Mouse (Mus musculus) gastrocnemius, adult 2 months (tissue): ENCODE results near the gene S100a14. TPM values are rescaled to one million over a fixed set of nuclear protein-coding genes. Genes with fewer than 3 reads are reported as not detected.

ENCODE experiments used
- DNase-seq: peaks from one replicate; pipeline ENCODE4 v3.0.0; 2022
- H3K27ac ChIP-seq: fragments of 200-600 bp; 2 replicates; pipeline ENCODE4 v1.8.1; 2022; ENCODE audit warnings: mild to moderate bottlenecking
- H3K4me3 ChIP-seq: fragments of 200-600 bp; 2 replicates; pipeline ENCODE4 v1.8.1; 2022; ENCODE audit warnings: mild to moderate bottlenecking, moderate library complexity
- CTCF ChIP-seq: fragments of 200-600 bp; IDR thresholded peaks from 2 replicates; pipeline ENCODE4 v1.8.1; 2022; ENCODE audit warnings: antibody characterized with exemption, mild to moderate bottlenecking, moderate library complexity
- intact Hi-C: fragments of 180-260 bp; cut with DNase I; formaldehyde crosslinking; loops from one replicate; pipeline ENCODE4 v1.15.1; 2025
- long read RNA-seq, 2 experiments: library from polyadenylated mRNA; stranded (forward); transcript quantifications; one replicate each; pipeline ENCODE4 v2.0.0; 2021
- total RNA-seq, 2 experiments: library from RNA; stranded (reverse); gene quantifications; 2 replicates each; pipeline ENCODE4 v1.2.3; 2021

The S100a14 gene
- under 1 TPM in 1 of 2 experiments, not detected in 1; 0.36 TPM for total RNA-seq
- long read RNA-seq, experiment 1 = 0 reads
- long read RNA-seq, experiment 2 = 0 reads

- peak; percentile 56 for DNase-seq
- intact Hi-C loops = loop anchor here (5.0 to 10.0 kb wide), 2 partner anchors 58 to 91 kb away; no protein-coding TSS in a partner anchor
- no peak for TF ChIP-seq CTCF
- no peak within 1 kb of the TSS for H3K4me3 ChIP-seq
- peak within 1 kb of the TSS; percentile 66 for H3K27ac ChIP-seq
Measured at GRCm38 (mm10) chr3:90526580-90526979, at the start of gene S100a14. S100a14 (plus strand) TSS chr3:90526856.

GRCm38 (mm10) chr3:90486998-90487397 is 39.7 kb upstream of the S100a14 start:
- intact Hi-C loops = no loop called here
- DNase-seq = no peak
- Histone ChIP-seq H3K4me3 (no peak overlapping the region), H3K27ac (no peak overlapping the region)
- TF ChIP-seq CTCF = no peak

- intact Hi-C loops = no loop called here
- no peak for TF ChIP-seq CTCF
- Histone ChIP-seq H3K27ac (no peak overlapping the region), H3K4me3 (no peak overlapping the region)
- no peak for DNase-seq
Measured at GRCm38 (mm10) chr3:90488576-90488975, 38.1 kb upstream of the S100a14 start.

GRCm38 (mm10) chr3:90490696-90491256 is 35.9 kb upstream of the S100a14 start, which contains the start of gene Snapin:
Snapin (minus strand) TSS chr3:90491033.
- DNase-seq = peak; percentile 97
- peak; percentile 86 for TF ChIP-seq CTCF
- intact Hi-C loops = loop anchor here (2.0 kb wide), 1 partner anchor 18 kb away; the partner anchor contains the start of gene Chtop
- H3K4me3 ChIP-seq = peak within 1 kb of the TSS; percentile 91
- peak within 1 kb of the TSS; percentile 97 for H3K27ac ChIP-seq

GRCm38 (mm10) chr3:90491350-90491749 is 35.3 kb upstream of the S100a14 start:
- intact Hi-C loops = loop anchor here (2.0 kb wide), 1 partner anchor 17 kb away; the partner anchor contains the start of gene Chtop
- TF ChIP-seq CTCF = peak; percentile 28

GRCm38 (mm10) chr3:90493831-90494540 is 32.7 kb upstream of the S100a14 start:
- TF ChIP-seq CTCF = no peak
- Histone ChIP-seq H3K27ac (no peak overlapping the region), H3K4me3 (no peak overlapping the region)
- intact Hi-C loops = no loop called here
- DNase-seq = no peak

More at GRCm38 (mm10) chr3:90491350-90491749, 35.3 kb upstream of the S100a14 start:
- no peak for DNase-seq
- Histone ChIP-seq H3K4me3 (peak overlapping the region; percentile 91; the same call in 1 of the 2 replicates), H3K27ac (peak overlapping the region; percentile 97; the same call in 1 of the 2 replicates)

GRCm38 (mm10) chr3:90495850-90496525 is 30.7 kb upstream of the S100a14 start:
- Histone ChIP-seq H3K4me3 (no peak overlapping the region), H3K27ac (no peak overlapping the region)
- TF ChIP-seq CTCF = no peak
- intact Hi-C loops = no loop called here
- no peak for DNase-seq

- DNase-seq = no peak
- no peak overlapping the region for H3K27ac ChIP-seq
- intact Hi-C loops = no loop called here
- no peak overlapping the region for H3K4me3 ChIP-seq
- TF ChIP-seq CTCF = no peak
Measured at GRCm38 (mm10) chr3:90497597-90497996, 29.1 kb upstream of the S100a14 start.

GRCm38 (mm10) chr3:90503444-90503843 is 23.2 kb upstream of the S100a14 start:
- Histone ChIP-seq H3K4me3 (no peak overlapping the region), H3K27ac (no peak overlapping the region)
- intact Hi-C loops = no loop called here
- TF ChIP-seq CTCF = no peak
- no peak for DNase-seq

- Histone ChIP-seq H3K27ac (peak overlapping the region; percentile 50), H3K4me3 (0 out of 2 replicates have a peak overlapping the region, but pooled peaks have one; percentile 16)
- no peak for TF ChIP-seq CTCF
- intact Hi-C loops = no loop called here
- no peak for DNase-seq
Measured at GRCm38 (mm10) chr3:90505216-90505615, 21.4 kb upstream of the S100a14 start.

GRCm38 (mm10) chr3:90506362-90506761 is 20.3 kb upstream of the S100a14 start:
- DNase-seq = no peak
- TF ChIP-seq CTCF = no peak
- Histone ChIP-seq H3K27ac (peak overlapping the region; percentile 20; the same call in 1 of the 2 replicates), H3K4me3 (0 out of 2 replicates have a peak overlapping the region, but pooled peaks have one; percentile 10)
- intact Hi-C loops = no loop called here

GRCm38 (mm10) chr3:90508287-90508949 is 18.2 kb upstream of the S100a14 start:
- peak overlapping the region; percentile 87 for H3K4me3 ChIP-seq
- intact Hi-C loops = loop anchor here (2.0 kb wide), 1 partner anchor 18 kb away; the partner anchor contains the start of gene Snapin
- DNase-seq = no peak
- H3K27ac ChIP-seq = peak overlapping the region; percentile 100
- TF ChIP-seq CTCF = no peak
